Mouse (Mus musculus): ENCODE data around the gene Mtr. TPM values are rescaled to one million over a fixed set of nuclear protein-coding genes. Genes with fewer than 3 reads are reported as not detected.

Gene Mtr
- polyA plus RNA-seq, 1 experiment from 2014 or later, result 11.3 TPM

- no peak for ATAC-seq (ENCODE audit: low FRiP score, low read depth)
- H3K9me3 ChIP-seq, result no peaks in the 10 kb centered on the region
- no peaks in the 10 kb centered on the region for H3K4me1 ChIP-seq
- H3K27ac ChIP-seq (replicated peaks), result no peak overlapping the region
- no peaks in the 10 kb centered on the region for H3K27me3 ChIP-seq
- no peak overlapping the region for H3K4me2 ChIP-seq (replicated peaks)
- WGBS, result 87% methylated on average over 11 of the region's 11 CpGs
- H3K4me3 ChIP-seq, result no peak overlapping the region
- no peak overlapping the region for H3K9ac ChIP-seq (replicated peaks)
- peaks cover 36% of the 10 kb centered on the region for H3K36me3 ChIP-seq
Measured at GRCm38 (mm10) chr13:12188804-12189203, 69.1 kb downstream of the Mtr start.

- Histone ChIP-seq H3K9ac (replicated peaks) (no peak overlapping the region), H3K27ac (replicated peaks) (no peak overlapping the region), H3K9me3 (no peaks in the 10 kb centered on the region), H3K4me3 (no peak overlapping the region), H3K4me2 (replicated peaks) (no peak overlapping the region), H3K4me1 (no peaks in the 10 kb centered on the region), H3K27me3 (no peaks in the 10 kb centered on the region), H3K36me3 (no peaks in the 10 kb centered on the region)
- no peak for ATAC-seq (ENCODE audit: low FRiP score, low read depth)
- 77% methylated on average over 8 of the region's 8 CpGs for WGBS
Measured at GRCm38 (mm10) chr13:12179481-12179880, 78.4 kb downstream of the Mtr start.

GRCm38 (mm10) chr13:12176761-12177160 is 81.2 kb downstream of the Mtr start:
- Histone ChIP-seq H3K9me3 (no peaks in the 10 kb centered on the region), H3K27ac (replicated peaks) (no peak overlapping the region), H3K9ac (replicated peaks) (no peak overlapping the region), H3K4me3 (no peak overlapping the region), H3K27me3 (no peaks in the 10 kb centered on the region), H3K36me3 (no peaks in the 10 kb centered on the region), H3K4me2 (replicated peaks) (no peak overlapping the region), H3K4me1 (no peaks in the 10 kb centered on the region)
- WGBS, result 21% methylated on average over 3 of the region's 3 CpGs
- ATAC-seq (ENCODE audit: low FRiP score, low read depth), result no peak

GRCm38 (mm10) chr13:12175988-12176736 is 81.8 kb downstream of the Mtr start:
- 35% methylated on average over 16 of the region's 16 CpGs for WGBS
- Histone ChIP-seq H3K9me3 (no peaks in the 10 kb centered on the region), H3K27ac (replicated peaks) (no peak overlapping the region), H3K4me1 (no peaks in the 10 kb centered on the region), H3K9ac (replicated peaks) (no peak overlapping the region), H3K36me3 (no peaks in the 10 kb centered on the region), H3K27me3 (no peaks in the 10 kb centered on the region), H3K4me2 (replicated peaks) (no peak overlapping the region), H3K4me3 (no peak overlapping the region)
- 0 out of 2 replicates have a peak, but pooled peaks have one; percentile 23 for ATAC-seq (ENCODE audit: low FRiP score, low read depth)

- 83% methylated on average over 9 of the region's 9 CpGs for WGBS
- no peak overlapping the region for H3K27ac ChIP-seq (replicated peaks)
- peaks cover 5% of the 10 kb centered on the region for H3K4me1 ChIP-seq
- H3K36me3 ChIP-seq, result no peaks in the 10 kb centered on the region
- H3K4me3 ChIP-seq, result no peak overlapping the region
- H3K9me3 ChIP-seq, result no peaks in the 10 kb centered on the region
- no peak overlapping the region for H3K9ac ChIP-seq (replicated peaks)
- H3K27me3 ChIP-seq, result no peaks in the 10 kb centered on the region
- no peak for ATAC-seq (ENCODE audit: low FRiP score, low read depth)
- H3K4me2 ChIP-seq (replicated peaks), result no peak overlapping the region
Measured at GRCm38 (mm10) chr13:12167276-12167675, 90.6 kb downstream of the Mtr start.

GRCm38 (mm10) chr13:12166386-12166785 is 91.5 kb downstream of the Mtr start:
- Histone ChIP-seq H3K9ac (replicated peaks) (no peak overlapping the region), H3K36me3 (no peaks in the 10 kb centered on the region), H3K4me3 (no peak overlapping the region), H3K4me2 (replicated peaks) (no peak overlapping the region), H3K4me1 (peaks cover 5% of the 10 kb centered on the region), H3K27ac (replicated peaks) (no peak overlapping the region), H3K9me3 (no peaks in the 10 kb centered on the region), H3K27me3 (no peaks in the 10 kb centered on the region)
- 16% methylated on average over 6 of the region's 6 CpGs for WGBS
- ATAC-seq (ENCODE audit: low FRiP score, low read depth), result no peak

- WGBS, result 76% methylated on average over 8 of the region's 8 CpGs
- Histone ChIP-seq H3K36me3 (no peaks in the 10 kb centered on the region), H3K4me1 (peaks cover 5% of the 10 kb centered on the region), H3K9ac (replicated peaks) (no peak overlapping the region), H3K27ac (replicated peaks) (no peak overlapping the region), H3K27me3 (no peaks in the 10 kb centered on the region), H3K4me3 (no peak overlapping the region), H3K4me2 (replicated peaks) (no peak overlapping the region), H3K9me3 (no peaks in the 10 kb centered on the region)
- ATAC-seq (ENCODE audit: low FRiP score, low read depth), result no peak
Measured at GRCm38 (mm10) chr13:12165461-12166058, 92.4 kb downstream of the Mtr start.

- H3K9ac ChIP-seq (replicated peaks), result no peak overlapping the region
- H3K36me3 ChIP-seq, result no peaks in the 10 kb centered on the region
- no peaks in the 10 kb centered on the region for H3K9me3 ChIP-seq
- WGBS, result 93% methylated on average over 4 of the region's 4 CpGs
- no peak overlapping the region for H3K4me3 ChIP-seq
- no peak overlapping the region for H3K4me2 ChIP-seq (replicated peaks)
- no peak overlapping the region for H3K27ac ChIP-seq (replicated peaks)
- H3K4me1 ChIP-seq, result peaks cover 14% of the 10 kb centered on the region
- ATAC-seq (ENCODE audit: low FRiP score, low read depth), result no peak
- no peaks in the 10 kb centered on the region for H3K27me3 ChIP-seq
Measured at GRCm38 (mm10) chr13:12162457-12162856, 95.5 kb downstream of the Mtr start.

GRCm38 (mm10) chr13:12160121-12160475 is 97.8 kb downstream of the Mtr start:
- H3K4me2 ChIP-seq (replicated peaks), result no peak overlapping the region
- no peak overlapping the region for H3K27ac ChIP-seq (replicated peaks)
- 88% methylated on average over 3 of the region's 3 CpGs for WGBS
- no peaks in the 10 kb centered on the region for H3K36me3 ChIP-seq
- H3K9me3 ChIP-seq, result no peaks in the 10 kb centered on the region
- no peak overlapping the region for H3K4me3 ChIP-seq
- peaks cover 9% of the 10 kb centered on the region; the same call in 1 of the 2 replicates for H3K4me1 ChIP-seq
- H3K27me3 ChIP-seq, result no peaks in the 10 kb centered on the region
- no peak for ATAC-seq (ENCODE audit: low FRiP score, low read depth)
- no peak overlapping the region for H3K9ac ChIP-seq (replicated peaks)

- ATAC-seq (ENCODE audit: low FRiP score, low read depth), result peak; percentile 64
- no peaks in the 10 kb centered on the region for H3K36me3 ChIP-seq
- H3K9ac ChIP-seq (replicated peaks), result no peak overlapping the region
- H3K4me2 ChIP-seq (replicated peaks), result no peak overlapping the region
- 56% methylated on average over 9 of the region's 9 CpGs for WGBS
- H3K27ac ChIP-seq (replicated peaks), result no peak overlapping the region
- H3K27me3 ChIP-seq, result no peaks in the 10 kb centered on the region
- no peaks in the 10 kb centered on the region for H3K9me3 ChIP-seq
- H3K4me1 ChIP-seq, result peaks cover 9% of the 10 kb centered on the region; the same call in 1 of the 2 replicates
- H3K4me3 ChIP-seq, result no peak overlapping the region
Measured at GRCm38 (mm10) chr13:12159288-12160120, 98.4 kb downstream of the Mtr start.

GRCm38 (mm10) chr13:12153922-12154321 is 104.0 kb downstream of the Mtr start:
- Histone ChIP-seq H3K9ac (replicated peaks) (no peak overlapping the region), H3K9me3 (no peaks in the 10 kb centered on the region), H3K27me3 (no peaks in the 10 kb centered on the region), H3K4me3 (no peak overlapping the region), H3K4me2 (replicated peaks) (no peak overlapping the region), H3K4me1 (peaks cover 1% of the 10 kb centered on the region; the same call in 1 of the 2 replicates), H3K36me3 (no peaks in the 10 kb centered on the region), H3K27ac (replicated peaks) (no peak overlapping the region)
- 66% methylated on average over 11 of the region's 11 CpGs for WGBS
- no peak for ATAC-seq (ENCODE audit: low FRiP score, low read depth)

GRCm38 (mm10) chr13:12146918-12147507 is 110.9 kb downstream of the Mtr start:
- H3K9me3 ChIP-seq, result no peaks in the 10 kb centered on the region
- H3K4me1 ChIP-seq, result no peaks in the 10 kb centered on the region
- H3K4me2 ChIP-seq (replicated peaks), result no peak overlapping the region
- no peaks in the 10 kb centered on the region for H3K36me3 ChIP-seq
- no peak for ATAC-seq (ENCODE audit: low FRiP score, low read depth)
- no peak overlapping the region for H3K9ac ChIP-seq (replicated peaks)
- no peak overlapping the region for H3K27ac ChIP-seq (replicated peaks)
- no peak overlapping the region for H3K4me3 ChIP-seq
- 86% methylated on average over 6 of the region's 6 CpGs for WGBS
- H3K27me3 ChIP-seq, result no peaks in the 10 kb centered on the region

All from midbrain, embryonic 12.5 days (tissue).